Mouse (Mus musculus) c-Kit-positive CD71-positive TER-119-negative erythroid progenitor cells, embryonic 14.5 days (primary cell): ENCODE results near the gene Rpl38.
"Not testable (repeated sequence)": the region's sequence is repeated elsewhere in the genome, so short reads cannot be mapped to it uniquely, and the experiment has no call there.

Experiments
- DNase-seq: peaks from one replicate; pipeline ENCODE4 v3.0.0-alpha.2; 2013; ENCODE audit warnings: low read depth

Gene Rpl38

DNA sequence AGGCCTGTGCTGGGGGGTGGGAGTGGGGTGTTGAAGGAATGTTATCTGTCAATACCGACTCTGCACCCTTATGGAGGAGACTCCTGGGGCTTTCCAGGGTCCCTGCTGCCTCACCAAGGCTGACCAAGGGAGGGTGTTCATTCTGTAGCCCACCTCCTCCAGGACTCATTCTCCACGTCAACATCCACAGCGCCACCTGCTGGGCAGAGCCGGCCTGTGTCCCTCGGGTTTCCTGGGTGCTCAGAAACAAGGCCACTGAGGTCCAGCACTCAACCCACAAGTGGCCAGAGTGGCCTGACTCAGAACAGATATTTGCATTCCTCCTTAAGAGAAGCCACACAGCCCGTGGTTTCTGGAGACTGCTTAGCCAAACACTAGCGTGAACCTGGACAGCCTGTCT, 10.6 kb upstream of the Rpl38 start:
- no peak for DNase-seq

DNA sequence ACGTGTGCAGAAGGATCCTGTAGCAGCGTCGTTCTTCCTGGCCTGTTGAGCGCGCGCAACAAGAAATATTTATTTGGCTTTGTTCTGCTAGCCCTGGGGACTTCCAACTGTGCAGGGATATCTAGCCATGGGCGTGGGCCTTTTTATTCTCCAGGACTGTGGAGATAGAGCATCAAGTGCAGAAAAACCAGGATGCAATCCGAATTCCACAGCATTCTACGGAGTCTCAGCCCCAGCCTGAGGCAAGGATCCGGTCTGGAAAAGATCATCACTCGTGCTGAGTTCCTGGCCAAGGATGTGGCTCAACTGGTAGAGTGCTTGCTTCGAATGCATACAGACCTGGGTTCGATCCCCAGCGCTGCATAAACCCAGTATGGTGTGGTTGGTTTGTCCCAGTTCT, 6.2 kb upstream of the Rpl38 start:
- DNase-seq = no peak

DNA sequence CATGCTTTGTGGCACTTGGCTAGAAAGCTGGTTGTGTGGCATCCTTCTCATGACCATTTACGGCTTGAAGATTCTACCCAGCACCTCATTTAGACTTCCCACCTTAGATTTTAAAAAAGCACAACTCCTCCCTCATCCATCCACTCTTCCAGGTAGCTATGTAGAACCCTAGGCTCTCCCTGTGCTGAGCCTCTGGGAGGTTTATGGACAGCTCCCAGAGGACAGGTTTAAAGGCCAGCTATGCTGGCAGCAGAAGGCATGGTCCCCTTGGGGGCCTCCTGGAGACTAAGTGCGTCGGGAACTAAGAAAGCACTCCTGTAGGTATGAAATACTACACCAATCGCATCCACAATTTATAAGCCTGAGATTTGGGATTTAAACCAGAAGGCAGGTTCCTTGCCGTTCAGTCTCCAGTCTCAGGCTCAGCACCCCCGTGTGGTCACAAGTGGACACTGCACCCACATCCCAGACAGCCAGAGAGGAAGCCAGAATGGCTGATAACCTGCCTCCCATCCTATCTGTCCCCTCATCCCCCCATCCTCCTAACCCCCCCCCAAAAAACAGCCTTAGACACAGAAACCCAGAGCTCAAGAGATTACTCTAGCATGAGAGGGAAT, 5.5 kb upstream of the Rpl38 start:
- no peak for DNase-seq

DNA sequence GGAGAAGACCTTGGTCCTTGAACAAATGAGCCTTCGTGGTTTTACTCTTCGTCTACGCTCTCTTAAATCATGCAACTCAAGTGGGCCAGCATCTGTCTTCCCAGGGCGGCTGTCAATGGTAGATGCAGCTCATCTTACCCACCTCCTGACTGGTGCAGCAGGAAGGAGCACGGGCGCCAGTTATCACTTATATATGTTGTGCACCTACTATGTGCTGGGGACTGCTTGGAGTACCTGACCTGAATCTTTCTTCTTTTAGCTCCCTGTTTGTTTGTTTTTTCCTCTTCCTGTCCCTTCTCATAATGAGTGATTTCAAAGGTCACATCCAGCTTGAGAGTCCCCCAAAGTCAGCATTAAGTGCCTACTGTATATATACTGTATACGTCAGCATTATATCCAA, 4.2 kb upstream of the Rpl38 start:
- no peak for DNase-seq

DNA sequence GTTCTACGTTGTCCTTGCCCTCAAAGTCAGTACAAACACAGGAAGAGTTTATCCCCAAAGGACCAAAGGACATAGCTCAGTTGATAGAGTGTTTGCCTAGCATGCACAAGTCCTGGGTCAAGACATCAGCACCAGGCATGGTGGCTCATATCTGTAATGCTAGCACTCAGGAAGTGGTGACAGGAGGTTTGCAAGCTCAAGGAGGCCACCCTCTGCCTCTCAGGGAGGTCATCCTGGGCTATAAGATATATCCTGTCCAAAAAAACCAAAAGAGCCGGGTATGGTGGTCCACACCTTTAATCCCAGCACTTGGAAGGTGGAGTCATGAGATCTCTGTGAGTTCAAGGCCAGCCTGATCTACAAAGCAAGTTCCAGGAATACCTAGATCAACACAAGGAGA, 2.9 kb upstream of the Rpl38 start:
- no peak for DNase-seq

DNA sequence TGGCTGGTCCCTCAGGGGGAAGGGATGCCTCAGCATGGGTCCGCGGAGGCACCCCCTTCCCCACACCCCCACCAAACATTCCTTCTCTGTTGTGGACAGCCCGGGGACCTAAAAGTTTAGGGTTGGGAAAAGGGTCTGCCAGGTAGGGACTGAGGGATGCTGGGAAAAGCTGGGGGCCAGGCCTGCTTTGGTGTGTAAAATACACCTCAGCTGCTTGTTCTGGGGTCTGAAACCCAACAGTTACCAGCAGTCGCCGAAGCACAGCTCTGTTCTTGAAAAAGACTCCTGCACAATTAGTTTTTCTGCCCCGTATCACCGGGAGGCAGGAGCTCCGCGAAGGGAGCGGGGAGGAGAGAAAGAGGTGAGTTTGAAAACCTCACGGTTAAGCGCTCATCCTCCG, 1.5 kb upstream of the Rpl38 start:
- no peak for DNase-seq

DNA sequence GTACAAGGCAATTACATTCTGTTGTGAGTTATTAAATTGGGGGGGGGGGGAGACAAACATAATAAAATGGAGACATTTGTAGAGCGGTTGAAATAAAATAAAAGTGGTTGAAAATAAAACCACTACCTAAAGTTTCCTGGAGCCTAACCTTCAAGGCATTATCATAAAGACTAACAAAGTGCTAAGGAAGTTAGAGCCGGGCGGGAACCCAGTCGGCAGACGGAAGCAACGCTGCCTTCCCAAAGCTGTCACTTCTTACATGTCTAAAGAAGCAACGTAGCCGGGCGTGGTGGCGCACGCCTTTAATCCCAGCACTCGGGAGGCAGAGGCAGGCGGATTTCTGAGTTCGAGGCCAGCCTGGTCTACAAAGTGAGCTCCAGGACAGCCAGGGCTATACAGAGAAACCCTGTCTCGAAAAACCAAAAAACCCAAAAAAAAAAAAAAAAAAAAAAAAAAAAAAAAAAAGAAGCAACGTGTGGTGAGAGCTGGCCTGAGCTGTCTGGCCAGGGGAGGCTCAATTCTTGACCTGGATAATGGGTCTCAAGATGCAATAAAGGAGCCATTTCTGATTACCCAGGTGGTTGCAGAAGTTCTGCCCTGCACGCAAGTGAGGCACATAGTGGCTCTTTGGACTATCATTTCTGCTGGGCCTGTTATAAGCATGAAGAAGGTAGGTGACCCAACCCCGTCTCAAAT, 940 bp upstream of the Rpl38 start:
- DNase-seq = no peak

DNA sequence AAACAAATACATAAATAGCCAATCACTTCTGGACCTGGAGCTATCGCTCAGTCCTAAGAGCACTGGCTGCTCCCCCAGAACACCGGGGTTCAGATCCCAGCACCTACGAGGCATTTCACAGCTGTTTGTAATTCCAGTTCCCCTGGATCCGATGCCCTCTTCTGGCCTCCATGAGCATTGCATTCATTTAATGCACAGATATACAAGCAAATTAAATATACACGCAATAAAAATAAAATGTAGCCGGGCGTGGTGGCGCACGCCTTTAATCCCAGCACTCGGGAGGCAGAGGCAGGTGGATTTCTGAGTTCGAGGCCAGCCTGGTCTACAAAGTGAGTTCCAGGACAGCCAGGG, 415 bp upstream of the Rpl38 start:
- not testable (repeated sequence) for DNase-seq

DNA sequence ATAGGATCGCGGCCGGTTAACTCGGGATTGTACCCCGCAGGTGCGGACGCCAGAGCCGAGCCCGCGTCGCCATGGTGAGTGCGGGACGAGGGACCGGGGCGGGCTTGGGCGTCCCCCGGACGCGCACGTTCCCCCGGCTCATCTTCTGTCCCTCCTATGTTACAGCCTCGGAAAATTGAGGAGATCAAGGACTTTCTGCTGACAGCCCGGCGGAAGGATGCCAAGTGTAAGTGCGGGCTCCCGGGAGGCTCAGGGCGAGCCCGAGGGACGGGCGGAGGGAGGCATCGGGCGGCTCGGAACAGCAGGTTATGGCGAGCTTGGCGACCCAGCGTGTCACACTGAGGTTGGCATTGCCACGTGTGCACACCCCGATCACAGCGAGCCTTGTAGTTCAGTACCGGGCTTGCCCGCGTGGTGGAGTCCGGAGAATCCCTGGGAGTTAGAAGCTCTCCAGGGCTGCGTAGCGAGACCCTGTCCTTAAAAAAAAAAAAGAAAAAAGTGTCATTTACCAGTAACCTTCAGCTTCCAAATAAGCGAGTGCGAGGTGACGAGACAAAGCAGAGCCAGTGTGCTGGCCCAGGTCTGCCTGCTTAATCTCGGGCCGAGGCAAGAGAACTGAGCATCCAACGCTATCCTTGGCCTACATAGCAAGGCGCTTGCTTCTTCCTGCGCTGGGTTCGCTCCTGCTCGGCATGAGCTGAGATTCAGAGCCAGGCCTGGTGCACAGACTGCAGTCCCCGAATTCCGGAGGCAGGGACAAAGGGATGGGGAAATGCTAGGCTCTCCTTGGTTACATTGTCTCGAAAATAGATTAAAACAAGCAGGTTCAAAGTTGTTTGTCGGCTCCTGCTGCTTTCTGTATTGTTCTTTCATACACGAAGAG, 658 bp downstream of the Rpl38 start:
- DNase-seq = no peak

DNA sequence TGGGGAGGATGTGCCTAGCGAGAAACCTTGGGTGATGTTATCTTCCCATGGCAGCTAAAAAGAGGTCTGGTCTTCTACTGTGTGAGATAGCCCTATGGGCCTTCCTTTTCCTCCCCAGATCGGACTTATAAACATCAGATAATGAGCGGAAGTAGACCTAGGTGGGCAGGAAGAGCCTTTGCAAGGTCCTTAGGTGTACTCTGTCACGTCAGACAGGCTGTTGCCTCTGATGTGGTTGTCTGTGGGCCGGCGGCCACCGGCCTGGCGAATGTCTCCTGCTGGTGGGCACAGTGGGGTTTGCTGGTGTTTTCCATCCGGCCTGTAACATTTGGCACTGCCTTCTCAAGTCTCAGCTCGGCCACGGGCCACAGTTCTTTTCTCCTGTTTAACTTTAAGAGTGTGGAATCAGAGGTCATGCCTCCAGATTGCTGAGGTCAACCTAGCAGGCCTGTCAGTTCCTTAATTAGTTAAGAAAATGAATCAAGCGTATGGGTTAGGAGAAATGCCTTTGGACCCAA, 1.4 kb downstream of the Rpl38 start:
- no peak for DNase-seq

DNA sequence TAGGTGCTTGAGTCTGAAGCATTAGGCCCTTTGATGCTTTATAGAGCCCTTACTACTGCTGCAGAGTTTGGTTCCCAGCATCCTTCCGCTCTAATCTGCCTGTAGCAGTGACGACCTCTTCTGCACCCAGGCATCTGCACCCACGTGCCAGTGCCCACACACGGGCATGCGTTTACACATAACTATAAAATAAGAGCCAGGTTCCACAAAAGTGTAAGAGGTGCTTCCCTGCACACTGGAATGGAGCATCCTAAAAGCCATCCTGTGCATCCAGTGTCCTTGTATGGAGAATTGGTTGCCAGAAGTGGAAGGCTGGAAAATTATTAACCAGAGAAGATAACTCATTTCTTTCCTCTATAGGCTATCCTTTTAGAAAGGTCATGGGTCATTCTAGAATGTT, 2.8 kb downstream of the Rpl38 start:
- no peak for DNase-seq

DNA sequence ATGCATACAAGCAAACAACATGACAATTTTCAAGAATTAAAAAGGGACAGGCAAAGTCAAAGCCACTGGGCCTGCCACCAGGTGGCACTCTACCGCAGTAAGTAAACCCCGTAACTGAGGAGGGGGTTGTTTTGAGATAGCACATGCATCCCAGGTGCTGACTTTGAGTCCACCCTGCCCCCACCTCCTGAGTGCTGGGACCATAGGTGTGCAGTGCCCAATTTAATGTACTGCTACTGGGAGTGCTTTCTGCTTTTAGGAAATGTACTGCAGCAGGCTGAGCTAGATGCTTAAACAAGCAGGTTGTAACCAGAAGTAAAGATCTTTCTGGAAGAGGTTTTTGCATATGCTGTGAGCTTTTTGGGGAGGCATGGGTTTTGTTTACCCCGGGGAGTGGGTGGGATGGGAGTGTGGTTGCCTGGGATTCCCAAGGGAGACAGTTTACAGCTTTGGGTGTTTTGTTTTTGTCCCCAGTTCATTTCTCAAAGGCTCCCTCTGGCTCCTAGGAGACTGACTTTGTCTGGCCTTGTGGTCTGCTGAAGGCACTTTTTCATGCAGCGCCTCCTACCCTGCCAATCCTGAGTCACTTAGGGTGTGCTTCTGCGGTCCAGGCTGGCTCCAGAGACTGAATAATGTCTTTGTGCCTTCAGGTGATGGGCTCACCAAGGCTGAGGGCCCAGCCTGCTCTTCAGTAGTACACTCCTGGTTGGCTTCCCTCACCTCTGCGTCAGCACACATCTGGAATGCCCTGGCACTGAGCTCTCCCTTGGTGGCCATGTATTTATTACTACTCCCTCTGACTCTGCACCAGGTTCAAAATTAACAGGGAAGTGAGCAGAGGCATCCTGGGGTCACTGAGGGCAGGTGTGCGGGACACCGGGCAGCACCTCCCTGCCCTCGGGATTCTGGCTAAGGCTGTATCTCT, 4.7 kb downstream of the Rpl38 start:
- peak; percentile 55 for DNase-seq

DNA sequence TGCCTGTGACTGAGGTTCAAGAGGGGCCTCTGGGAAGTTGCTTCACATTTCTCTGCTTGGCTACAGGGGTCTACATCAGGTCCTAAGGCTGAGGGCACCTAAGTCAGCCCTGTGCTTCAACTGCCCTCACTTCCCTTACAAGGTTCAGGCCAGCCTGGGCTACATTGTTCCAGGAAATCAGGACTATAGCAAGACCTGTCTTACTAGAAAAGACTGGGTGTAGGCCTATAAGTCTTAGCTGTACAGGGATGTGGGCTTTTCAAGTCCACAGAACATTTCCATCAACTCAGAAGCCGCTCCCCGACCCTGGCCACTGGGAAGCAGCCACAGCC, 5.4 kb downstream of the Rpl38 start:
- DNase-seq = no peak

DNA sequence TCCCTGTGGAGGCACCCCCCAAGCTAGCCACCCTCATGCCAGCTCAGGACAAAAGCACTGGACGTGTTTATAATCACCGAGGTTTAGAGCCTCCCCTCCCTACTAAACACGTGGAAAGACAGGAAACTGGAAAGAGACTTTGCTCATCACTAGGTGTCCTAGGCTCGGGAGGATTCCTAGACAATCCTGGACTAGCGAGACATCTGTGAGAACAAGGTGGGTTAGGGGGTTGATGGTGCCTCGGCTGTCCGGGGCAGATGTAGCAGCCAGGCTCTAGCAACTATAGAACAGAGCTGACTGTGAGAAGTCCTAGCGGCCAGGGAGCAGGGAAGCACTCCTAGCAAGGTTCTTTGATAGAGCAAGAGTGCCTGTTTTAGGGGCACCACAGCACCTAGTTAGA, 5.9 kb downstream of the Rpl38 start:
- DNase-seq = no peak

DNA sequence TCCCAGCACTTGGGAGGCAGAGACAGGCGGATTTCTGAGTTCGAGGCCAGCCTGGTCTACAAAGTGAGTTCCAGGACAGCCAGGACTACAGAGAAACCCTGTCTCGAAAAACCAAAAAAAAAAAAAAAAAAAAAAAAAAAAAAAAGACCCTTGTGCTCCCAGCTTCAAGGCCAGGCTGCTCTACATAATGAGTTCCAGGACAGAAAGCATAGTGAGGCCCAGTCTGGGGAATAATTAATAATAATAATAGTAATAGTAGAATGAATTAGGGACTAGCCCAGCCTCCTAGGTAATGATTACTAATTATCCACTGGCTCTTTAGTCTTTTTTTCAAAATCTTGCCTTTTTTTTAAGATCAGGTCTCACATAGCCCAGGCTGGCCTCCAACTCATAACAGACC, 6.5 kb downstream of the Rpl38 start:
- not testable (repeated sequence) for DNase-seq

DNA sequence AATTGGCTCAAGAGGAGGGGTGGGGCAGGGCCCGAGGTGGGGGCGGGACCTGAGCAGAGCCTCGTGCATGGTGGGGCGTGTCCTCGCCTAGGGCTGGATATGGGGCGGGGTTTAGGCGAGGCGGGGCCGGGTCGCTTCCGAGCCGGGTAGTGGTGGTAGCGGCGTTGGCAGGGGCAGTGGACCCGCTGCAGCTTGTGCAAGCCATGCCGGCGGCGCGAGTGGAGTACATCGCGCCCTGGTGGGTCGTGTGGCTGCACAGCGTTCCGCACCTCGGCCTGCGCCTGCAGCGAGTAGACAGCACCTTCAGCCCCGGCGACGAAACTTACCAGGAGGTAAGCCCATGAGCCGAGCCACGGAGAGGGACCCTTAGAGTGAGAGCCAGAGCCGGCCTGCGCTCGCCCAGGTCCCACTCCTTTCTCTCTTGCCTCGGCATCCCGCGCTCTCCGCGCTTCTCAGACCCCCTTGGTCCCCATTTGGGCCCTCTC, 7.1 kb downstream of the Rpl38 start, which contains the start of gene Ttyh2:
TSS of gene Ttyh2 (plus strand) at position 91 of the 485 bp plus-strand sequence.
- DNase-seq = peak; percentile 48

DNA sequence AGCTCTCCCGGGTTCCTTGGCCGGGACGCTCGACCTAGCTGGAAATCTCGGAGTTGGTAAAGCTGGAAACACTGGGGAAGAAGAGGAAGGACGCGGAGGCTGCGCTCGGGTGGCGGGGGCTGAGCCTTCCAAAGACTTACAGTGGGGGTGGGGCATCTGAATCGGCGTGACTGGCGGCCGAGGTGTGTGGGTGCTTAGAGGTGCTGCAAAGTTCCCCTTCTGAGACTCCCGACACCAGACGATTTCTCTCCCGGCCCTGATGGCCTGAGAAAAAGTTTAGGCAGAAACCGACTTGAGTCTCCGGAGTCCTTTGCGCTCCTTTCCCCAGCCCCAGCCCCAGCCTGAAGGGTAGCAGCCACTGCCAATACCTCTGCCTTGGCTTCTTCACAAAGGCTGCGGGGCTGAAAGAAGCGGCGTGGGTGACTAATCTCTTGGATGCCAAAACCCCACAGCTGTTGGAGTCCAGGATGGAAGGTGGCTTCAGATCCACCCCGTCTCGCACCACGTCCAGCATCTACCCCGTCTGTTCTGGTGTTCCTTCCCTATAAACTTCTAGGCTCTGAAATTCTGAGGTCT, 7.6 kb downstream of the Rpl38 start:
- DNase-seq = no peak

DNA sequence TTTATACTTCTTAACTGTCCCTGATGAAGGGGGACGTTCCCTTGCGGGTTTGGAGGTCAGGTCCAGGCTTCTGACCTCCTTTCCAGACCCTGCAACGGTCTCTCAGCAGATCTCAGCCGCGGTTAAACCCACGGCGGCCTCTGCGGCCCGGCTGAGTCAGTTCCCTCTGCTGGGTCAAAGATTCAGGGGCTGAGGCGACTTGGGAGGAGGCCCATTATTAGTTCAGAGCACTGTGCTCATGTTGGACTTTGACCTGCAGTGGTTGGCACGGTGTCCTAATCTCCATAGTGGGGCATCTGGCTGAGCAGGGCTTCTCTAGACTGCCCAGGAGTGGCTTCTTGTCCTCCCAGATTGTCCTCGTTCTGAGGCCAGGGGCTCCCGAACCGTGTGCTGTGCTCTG, 8.1 kb downstream of the Rpl38 start:
- no peak for DNase-seq

DNA sequence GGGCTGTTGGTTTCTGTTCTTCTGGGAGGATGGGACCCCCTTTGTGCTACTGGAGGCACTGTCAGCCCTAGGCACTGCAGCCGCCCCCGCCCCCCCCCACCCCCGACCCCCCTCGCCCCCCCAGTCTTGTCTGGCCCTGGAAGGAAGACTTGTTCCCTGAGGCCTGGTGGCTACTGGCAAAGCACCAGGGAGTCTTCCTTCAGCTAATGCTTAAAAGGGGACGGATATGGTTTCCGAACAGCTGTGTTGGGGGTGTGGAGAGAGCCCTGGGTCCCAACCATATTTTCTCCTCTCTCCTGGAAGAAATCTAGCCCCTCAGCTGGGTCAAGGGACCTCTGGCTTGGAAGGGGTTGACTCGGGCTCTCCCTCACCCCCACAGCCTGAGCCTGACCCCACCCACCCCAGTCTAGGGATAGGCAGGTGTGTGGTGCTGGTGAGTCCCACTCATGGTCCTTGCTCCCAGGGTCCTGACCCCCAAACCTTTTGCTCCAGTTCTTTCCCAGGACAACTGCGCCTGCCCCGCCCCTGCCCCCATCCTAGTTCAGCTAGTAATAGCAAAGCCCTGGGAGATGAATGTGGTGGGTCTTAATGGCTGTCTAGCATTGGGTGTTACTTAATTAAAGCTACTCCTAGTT, 8.7 kb downstream of the Rpl38 start:
- no peak for DNase-seq

DNA sequence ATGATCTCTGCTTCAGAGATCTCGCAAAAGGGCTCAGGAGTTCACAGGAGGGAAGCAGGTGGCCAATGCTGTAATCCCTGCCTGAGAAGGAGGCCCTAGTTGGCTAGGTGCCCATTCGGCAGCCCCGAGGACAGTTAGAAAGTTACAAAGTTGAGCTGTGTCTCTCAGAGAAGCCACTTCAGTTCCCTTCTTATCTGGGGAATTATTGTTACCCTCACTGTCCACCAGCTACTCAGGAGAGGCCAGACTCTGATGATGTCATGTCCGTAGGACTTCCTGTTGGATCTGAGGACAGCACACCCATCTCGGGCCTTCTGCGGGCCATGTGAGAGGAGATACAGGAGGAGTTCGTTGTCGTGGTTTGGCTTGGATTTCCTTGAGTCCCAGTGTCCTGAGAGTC, 11.3 kb downstream of the Rpl38 start:
- no peak for DNase-seq

DNA sequence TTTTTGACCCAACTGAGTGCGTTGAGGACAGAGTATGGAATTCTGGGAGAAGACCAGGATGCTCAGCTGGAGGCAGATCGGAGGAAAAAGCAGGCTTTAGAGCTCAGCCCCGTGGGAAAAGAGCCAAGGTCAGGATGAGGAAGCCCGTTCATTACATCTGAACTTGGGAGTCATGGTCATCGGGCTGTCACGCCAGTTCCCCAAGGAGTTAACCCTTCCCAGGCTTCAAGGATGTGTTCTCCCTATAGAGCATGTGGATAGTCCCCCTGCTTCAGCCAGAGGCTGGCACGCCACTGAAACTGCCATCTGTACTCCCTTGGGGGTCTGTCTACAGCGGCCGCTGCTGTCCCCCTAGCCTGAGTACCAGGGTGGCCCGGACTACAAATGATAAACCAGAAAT, 12.0 kb downstream of the Rpl38 start:
- DNase-seq = no peak
